Mouse (Mus musculus): ENCODE measurements at regions not wholly inside any gene's neighbourhood (a gene's known extent, or its start where the extent isn't known, plus 50 kb on each side); places are given as distances from the start of the nearest gene placed in this dataset.
A peak's percentile ranks its signal among the peaks of the same experiment; 100 is the strongest.

DNA sequence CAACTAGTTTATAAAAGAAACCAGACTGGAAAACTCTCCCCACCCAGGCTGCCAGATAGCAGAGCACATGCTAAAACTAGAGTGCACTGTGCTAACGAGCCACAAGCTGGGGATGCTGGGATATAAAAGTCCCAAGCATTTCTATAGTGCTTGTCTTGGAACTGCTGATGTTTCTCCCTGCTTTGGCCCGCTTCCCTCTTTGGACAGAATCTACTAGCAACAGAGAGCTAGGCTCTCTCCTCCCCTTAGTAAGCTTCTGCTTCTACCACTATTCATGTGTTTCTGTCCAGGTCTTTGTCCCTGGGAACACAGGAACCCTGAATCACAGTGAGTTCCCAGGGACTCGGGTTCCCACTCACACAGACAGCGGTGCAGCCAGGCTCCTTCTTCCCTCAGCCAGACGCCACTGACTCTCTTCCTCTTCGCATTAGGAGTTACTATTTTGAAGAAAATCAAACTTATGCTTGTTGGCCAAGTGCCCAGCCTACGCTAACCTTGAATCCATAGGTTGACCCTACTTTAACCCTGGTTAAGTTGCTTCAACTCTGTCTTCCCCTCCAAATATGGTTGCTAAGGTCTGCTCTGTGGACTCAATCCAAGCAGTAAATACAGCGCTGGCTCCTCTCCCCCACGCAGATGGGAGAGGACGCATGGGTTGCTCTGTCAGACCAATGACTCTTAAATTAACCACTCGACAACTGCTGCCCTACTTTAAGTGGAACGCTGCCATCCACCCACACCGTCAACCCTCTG is 113.4 kb upstream of the Dapk1 start:
- intact Hi-C loops (cut with DNase I; ENCODE audit: low total_unique reads): no loop called here
- DNase-seq: peak; percentile 68

DNA sequence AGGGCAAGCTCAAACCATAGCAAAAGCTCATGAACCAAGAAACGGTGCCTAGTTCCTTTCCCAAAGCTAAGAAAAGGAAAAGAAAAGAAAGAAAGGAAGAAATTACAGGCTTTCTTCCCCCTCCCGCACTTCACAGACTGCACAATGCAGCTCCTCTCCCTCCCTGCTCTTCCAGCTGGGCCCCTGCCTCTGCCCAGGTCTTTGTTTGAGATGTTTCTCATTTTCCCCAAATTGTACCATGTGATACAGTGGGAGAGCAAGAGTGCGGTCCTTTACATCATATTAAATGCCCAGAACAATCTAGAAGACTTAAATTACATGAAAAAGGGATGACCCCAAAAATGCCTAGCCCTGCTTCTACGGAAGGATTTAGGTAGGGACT is 112.9 kb upstream of the Dapk1 start:
- intact Hi-C loops (cut with DNase I; ENCODE audit: low total_unique reads): no loop called here
- DNase-seq: no peak

GRCm38 (mm10) chr13:60491948-60492464 is 109.7 kb upstream of the Dapk1 start:
- intact Hi-C loops (cut with DNase I; ENCODE audit: low total_unique reads): loop anchor here (5.0 kb wide), 1 partner anchor 105 kb away; no protein-coding TSS in a partner anchor
- DNase-seq: no peak

DNA sequence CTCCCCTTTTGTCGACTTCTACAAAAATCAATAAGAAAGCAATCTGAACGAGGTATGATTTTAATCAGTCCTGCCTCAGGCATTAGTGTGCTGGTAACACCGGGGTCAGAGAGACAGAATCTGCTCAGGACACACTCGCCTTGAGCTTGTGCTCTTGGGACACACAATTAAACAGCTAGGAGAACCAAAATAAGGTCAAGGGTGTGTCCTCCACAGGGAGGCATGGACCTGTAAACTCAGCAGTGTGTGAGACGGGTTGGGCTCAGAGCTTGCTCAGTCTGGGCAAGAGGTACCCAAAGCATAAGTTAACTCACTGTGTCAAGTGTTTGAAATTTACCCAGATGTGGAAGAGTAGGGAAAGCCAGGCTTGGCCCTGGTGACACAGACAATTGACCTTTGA is 107.9 kb upstream of the Dapk1 start:
- DNase-seq: no peak
- intact Hi-C loops (cut with DNase I; ENCODE audit: low total_unique reads): loop anchor here (5.0 kb wide), 1 partner anchor 103 kb away; no protein-coding TSS in a partner anchor

DNA sequence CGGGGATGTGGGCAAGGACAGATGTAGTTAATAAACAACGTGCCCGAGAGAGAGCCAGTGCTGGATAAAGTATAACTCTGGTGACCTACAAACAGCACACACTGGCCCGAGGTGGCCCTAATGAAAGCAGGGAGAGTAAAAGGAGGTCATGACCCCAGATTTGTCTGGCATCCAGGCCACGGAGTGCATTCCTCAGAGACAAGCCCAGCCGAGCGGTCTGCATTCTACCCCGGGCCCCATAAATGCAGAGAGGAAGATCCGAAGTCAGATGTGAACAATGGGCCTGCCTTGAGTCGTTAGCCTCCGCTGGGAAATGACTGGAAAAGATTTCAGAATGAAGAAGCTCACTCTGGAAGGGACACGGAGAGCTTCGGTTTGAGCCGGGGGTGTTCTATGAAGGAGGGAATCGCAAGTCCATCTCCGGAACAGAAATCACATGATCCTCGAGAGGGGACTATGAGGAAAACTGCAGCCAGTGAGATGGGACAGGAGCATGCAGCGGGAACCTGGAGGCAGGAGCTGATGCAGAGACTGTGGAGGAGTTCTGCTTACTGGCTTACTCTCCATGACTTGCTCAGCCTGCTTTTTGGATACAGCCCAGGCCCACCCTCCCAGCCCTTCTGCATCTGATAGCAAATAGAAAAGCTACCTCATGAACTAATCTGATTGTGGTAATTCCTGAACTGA is 103.9 kb upstream of the Dapk1 start:
- intact Hi-C loops (cut with DNase I; ENCODE audit: low total_unique reads): no loop called here
- DNase-seq: peak; percentile 53

DNA sequence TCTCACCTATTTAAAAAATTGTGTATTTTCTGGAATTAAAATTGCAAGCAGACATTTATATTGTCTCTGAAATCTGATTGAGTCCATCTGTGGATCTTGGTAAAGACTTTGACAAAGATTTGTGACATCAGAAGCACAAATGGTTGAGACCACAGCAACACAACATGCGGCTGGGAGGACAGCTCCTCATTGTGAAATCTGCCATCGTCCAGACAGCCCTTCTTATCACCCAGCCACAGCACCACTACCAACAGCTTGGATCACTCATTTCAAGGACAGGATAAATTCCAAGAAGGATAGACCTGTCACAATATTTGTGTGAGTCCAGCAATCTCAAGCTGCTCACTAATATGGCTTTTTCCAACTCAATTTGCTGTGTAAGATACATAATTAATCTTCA is 97.6 kb upstream of the Dapk1 start:
- no peak for DNase-seq
- intact Hi-C loops (cut with DNase I; ENCODE audit: low total_unique reads): no loop called here

GRCm38 (mm10) chr13:60507611-60508010 is 94.1 kb upstream of the Dapk1 start:
- intact Hi-C loops (cut with DNase I; ENCODE audit: low total_unique reads): no loop called here
- DNase-seq: no peak

DNA sequence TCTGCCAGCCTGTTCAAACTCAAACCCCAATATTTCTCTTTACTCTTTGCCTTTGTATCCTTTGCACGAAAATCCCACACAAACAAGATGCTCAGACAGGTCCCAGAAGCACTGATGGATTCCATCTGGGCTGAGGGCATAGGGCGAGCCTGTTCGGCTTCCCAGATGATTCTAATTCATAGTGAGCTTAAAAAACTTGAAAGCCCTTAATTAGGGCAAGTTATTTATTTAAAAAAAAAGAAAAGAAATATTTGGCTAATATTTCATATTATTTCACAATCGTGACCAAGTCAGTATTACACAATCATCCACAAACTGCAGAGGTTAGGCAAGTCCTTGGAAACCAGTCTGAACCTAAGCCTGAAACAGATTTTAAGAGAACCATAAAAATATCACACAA is 93.7 kb upstream of the Dapk1 start:
- intact Hi-C loops (cut with DNase I; ENCODE audit: low total_unique reads): no loop called here
- peak; percentile 23 for DNase-seq

- no peak for DNase-seq
- intact Hi-C loops (cut with DNase I; ENCODE audit: low total_unique reads): no loop called here
These were observed 92.9 kb upstream of the Dapk1 start for GRCm38 (mm10) chr13:60508856-60509255.

DNA sequence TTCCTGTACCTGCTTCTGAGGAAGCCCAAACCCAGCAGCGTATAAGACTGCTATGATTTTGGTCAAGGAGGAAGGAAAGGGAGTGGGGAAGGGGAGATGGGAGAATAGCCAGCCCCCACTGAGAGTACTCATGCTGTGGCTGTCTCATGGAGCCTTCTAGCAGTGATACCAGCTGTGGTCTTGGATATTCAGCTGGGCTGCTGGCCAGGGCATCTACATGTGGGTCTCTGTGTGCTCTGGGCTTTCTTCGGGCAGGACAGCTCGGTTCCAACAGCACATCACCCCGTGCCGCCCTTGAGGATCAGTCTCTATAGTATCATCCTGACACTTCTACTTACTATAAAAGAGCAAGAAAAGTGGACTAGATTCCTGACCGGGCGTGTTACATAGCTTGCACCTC is 90.6 kb upstream of the Dapk1 start:
- no peak for DNase-seq
- intact Hi-C loops (cut with DNase I; ENCODE audit: low total_unique reads): no loop called here

DNA sequence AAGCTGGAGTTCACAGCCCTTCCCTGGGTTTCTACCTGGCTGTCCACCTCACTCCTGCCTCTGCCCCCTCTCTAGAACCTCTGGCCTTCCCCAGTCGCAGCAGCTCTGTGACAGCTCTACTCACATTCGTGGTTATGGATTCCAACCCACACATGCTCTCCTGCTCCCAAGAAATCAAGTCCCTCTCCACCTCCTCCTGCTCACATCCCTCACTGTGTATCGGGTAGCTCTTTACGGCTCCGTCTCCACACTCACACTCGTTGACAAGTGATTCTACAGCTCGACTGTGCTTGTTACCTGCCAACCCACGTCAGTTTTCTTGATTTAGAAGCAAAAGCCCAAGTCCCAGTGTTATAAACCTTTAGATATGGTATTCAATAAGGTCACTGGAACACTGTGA is 90.1 kb upstream of the Dapk1 start:
- intact Hi-C loops (cut with DNase I; ENCODE audit: low total_unique reads): no loop called here

GRCm38 (mm10) chr13:60513756-60514155 is 88.0 kb upstream of the Dapk1 start:
- intact Hi-C loops (cut with DNase I; ENCODE audit: low total_unique reads): no loop called here
- DNase-seq: no peak

More for the DNA sequence above, 90.1 kb upstream of the Dapk1 start:
- no peak for DNase-seq

GRCm38 (mm10) chr13:60514806-60515205 is 86.9 kb upstream of the Dapk1 start:
- intact Hi-C loops (cut with DNase I; ENCODE audit: low total_unique reads): no loop called here
- DNase-seq: no peak

GRCm38 (mm10) chr13:60518010-60518409 is 83.7 kb upstream of the Dapk1 start:
- intact Hi-C loops (cut with DNase I; ENCODE audit: low total_unique reads): no loop called here
- DNase-seq: no peak

GRCm38 (mm10) chr13:60519708-60520107 is 82.0 kb upstream of the Dapk1 start:
- DNase-seq: no peak
- intact Hi-C loops (cut with DNase I; ENCODE audit: low total_unique reads): no loop called here

- DNase-seq: no peak
These were observed 78.9 kb upstream of the Dapk1 start for GRCm38 (mm10) chr13:60522719-60523450.

GRCm38 (mm10) chr13:60527806-60528205 is 73.9 kb upstream of the Dapk1 start:
- no peak for DNase-seq
- intact Hi-C loops (cut with DNase I; ENCODE audit: low total_unique reads): no loop called here

More at GRCm38 (mm10) chr13:60522719-60523450, 78.9 kb upstream of the Dapk1 start:
- intact Hi-C loops (cut with DNase I; ENCODE audit: low total_unique reads): no loop called here

- DNase-seq: no peak
- intact Hi-C loops (cut with DNase I; ENCODE audit: low total_unique reads): no loop called here
These were observed 72.9 kb upstream of the Dapk1 start for GRCm38 (mm10) chr13:60528819-60529218.

DNA sequence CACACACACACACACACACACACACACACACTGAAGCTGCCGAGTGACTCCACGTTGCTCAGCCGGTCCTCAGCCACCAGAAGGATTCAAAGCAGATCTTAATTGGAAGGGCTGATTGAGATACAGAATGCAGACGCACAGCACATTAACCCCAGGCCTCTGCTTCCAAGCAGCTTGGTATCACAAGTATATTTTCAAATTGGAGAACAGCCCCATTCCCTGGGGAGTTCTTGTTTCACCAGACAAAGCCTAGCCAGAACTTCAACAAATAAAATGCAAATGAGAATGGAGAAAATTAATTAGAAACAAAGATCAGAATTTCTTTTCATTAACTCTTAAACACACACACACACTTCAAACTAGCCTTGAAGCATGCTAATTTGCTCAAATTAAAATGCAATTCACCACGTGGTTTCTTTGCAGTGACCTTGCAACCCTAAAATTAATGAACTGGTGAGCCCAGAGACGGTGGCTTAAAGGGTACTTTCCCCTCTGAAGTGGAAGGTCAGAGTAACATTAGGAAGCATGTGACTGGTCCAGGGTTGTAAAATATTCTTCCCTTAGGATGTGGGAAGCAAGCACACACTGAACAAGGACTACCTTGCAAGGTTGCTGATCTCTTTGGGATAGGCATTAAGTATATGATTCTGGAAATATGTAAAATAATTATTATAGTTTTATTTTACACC is 72.2 kb upstream of the Dapk1 start:
- intact Hi-C loops (cut with DNase I; ENCODE audit: low total_unique reads): no loop called here
- no peak for DNase-seq
